Mouse (Mus musculus) lung, postnatal 0 days (tissue): ENCODE data around the gene Tmem259.
A peak's percentile ranks its signal among the peaks of the same experiment; 100 is the strongest.

Experiments
- CTCF ChIP-seq: IDR thresholded peaks from 2 replicates; pipeline ENCODE4 v1.5.1; 2016; ENCODE audit warnings: antibody characterized with exemption, mild to moderate bottlenecking
- EP300 ChIP-seq: IDR thresholded peaks from 2 replicates; pipeline ENCODE4 v1.6.1; 2016; ENCODE audit warnings: antibody characterized with exemption, mild to moderate bottlenecking, control low read depth

- peak; percentile 40 for TF ChIP-seq CTCF
- TF ChIP-seq EP300 = 0 out of 2 replicates have a peak, but pooled peaks have one; percentile 29
Measured at GRCm38 (mm10) chr10:79932736-79933135, 51.4 kb downstream of the Tmem259 start.
